Mouse (Mus musculus) hindbrain, postnatal 0 days (tissue): ENCODE data around the gene Hoxc8. TPM values are rescaled to one million over a fixed set of nuclear protein-coding genes. Genes with fewer than 3 reads are reported as not detected.

ENCODE experiments used
- ATAC-seq: fragments of 200-750 bp; cut with Nextera tagmentation; 2 replicates; pipeline ENCODE4 v1.8.0; 2017; ENCODE audit warnings: mild to moderate bottlenecking, moderate TSS enrichment, moderate library complexity
- DNase-seq: peaks from one replicate; pipeline ENCODE4 v3.0.0-alpha.2; 2015; ENCODE audit warnings: low spot score
- H3K27ac ChIP-seq: fragments of 300-500 bp; sonication (generic); 2 replicates; pipeline ENCODE4 v1.5.1; 2014; ENCODE audit warnings: mild to moderate bottlenecking
- H3K27me3 ChIP-seq: fragments of 300-500 bp; sonication (generic); 2 replicates; pipeline ENCODE4 v1.6.1; 2014; ENCODE audit warnings: low read length, mixed read lengths; ENCODE audit not compliant: insufficient read depth
- H3K36me3 ChIP-seq: fragments of 300-500 bp; sonication (generic); 2 replicates; pipeline ENCODE4 v1.6.1; 2014; ENCODE audit warnings: low read length, mixed read lengths; ENCODE audit not compliant: insufficient read depth
- H3K4me1 ChIP-seq: fragments of 300-500 bp; sonication (generic); 2 replicates; pipeline ENCODE4 v1.6.1; 2014; ENCODE audit warnings: antibody characterized with exemption, low read length, mixed read lengths; ENCODE audit not compliant: insufficient read depth
- H3K4me2 ChIP-seq: fragments of 300-500 bp; sonication (generic); 2 replicates; pipeline ENCODE4 v1.6.1; 2014; ENCODE audit warnings: low read depth, mild to moderate bottlenecking, low read length, moderate library complexity, mixed read lengths
- H3K4me3 ChIP-seq: fragments of 300-500 bp; sonication (generic); 2 replicates; pipeline ENCODE4 v1.5.1; 2014; ENCODE audit warnings: low read length
- H3K9ac ChIP-seq: fragments of 300-500 bp; sonication (generic); replicated peaks from 2 replicates; pipeline ENCODE4 v1.6.1; 2014; ENCODE audit warnings: mild to moderate bottlenecking, low read length, moderate library complexity, mixed read lengths
- H3K9me3 ChIP-seq: fragments of 300-500 bp; sonication (generic); 2 replicates; pipeline ENCODE4 v1.6.1; 2016; ENCODE audit warnings: low read length, mixed read lengths
- CTCF ChIP-seq: IDR thresholded peaks from 2 replicates; pipeline ENCODE4 v1.5.1; 2016; ENCODE audit warnings: antibody characterized with exemption, control low read depth, low read depth
- WGBS: fragments of 180-500 bp; shearing (Covaris S2); extraction: QIAGEN DNeasy Blood & Tissue Kit; methylation state at CpG from one replicate; pipeline ENCODE4 v1.1.7; 2014; 5-methylcytosine and 5-hydroxymethylcytosine counted together
- polyA plus RNA-seq: library from polyadenylated mRNA; unstranded; fragments of >200 nt; fragmentation: Nextera tagmentation; extraction: Ambion mirVana; gene quantifications from 2 replicates; pipeline ENCODE4 v1.2.1, GENCODE M21; 2015
- total RNA-seq: library from RNA; depleted of rRNA; stranded (reverse); fragments of >200 nt; gene quantifications from 2 replicates; pipeline ENCODE4 v1.2.3, GENCODE M21; 2014

The Hoxc8 gene
- total and polyA plus RNA-seq, 2 experiments from 2014 or later = 0.26 TPM; not detected in 1

- Histone ChIP-seq H3K4me2 (peak overlapping the region; percentile 51), H3K4me3 (peak overlapping the region; percentile 42), H3K9ac (peak overlapping the region; percentile 44; the same call in 1 of the 2 replicates), H3K36me3 (no peaks in the 10 kb centered on the region), H3K27ac (peak overlapping the region; percentile 66), H3K4me1 (no peaks in the 10 kb centered on the region), H3K9me3 (no peaks in the 10 kb centered on the region), H3K27me3 (peaks cover 74% of the 10 kb centered on the region)
- ATAC-seq (peak; percentile 67; the same call in 1 of the 2 replicates), DNase-seq (peak; percentile 67)
- no peak for TF ChIP-seq CTCF
- WGBS = under 1% methylated on average over 24 of the region's 24 CpGs
Observed at GRCm38 (mm10) chr15:103034043-103034806, 43.8 kb downstream of the Hoxc8 start.

GRCm38 (mm10) chr15:103034807-103035547, 44.6 kb downstream of the Hoxc8 start:
- Histone ChIP-seq H3K9ac (peak overlapping the region; percentile 44), H3K4me1 (no peaks in the 10 kb centered on the region), H3K36me3 (no peaks in the 10 kb centered on the region), H3K4me2 (peak overlapping the region; percentile 51), H3K27me3 (peaks cover 74% of the 10 kb centered on the region), H3K27ac (peak overlapping the region; percentile 60), H3K9me3 (no peaks in the 10 kb centered on the region), H3K4me3 (peak overlapping the region; percentile 42)
- no peak for TF ChIP-seq CTCF
- WGBS = under 1% methylated on average over 33 of the region's 34 CpGs
- ATAC-seq (peak; percentile 51; the same call in 1 of the 2 replicates), DNase-seq (no peak)

- Histone ChIP-seq H3K36me3 (no peaks in the 10 kb centered on the region), H3K27me3 (peaks cover 74% of the 10 kb centered on the region), H3K4me1 (no peaks in the 10 kb centered on the region), H3K4me2 (peak overlapping the region; percentile 51), H3K9me3 (no peaks in the 10 kb centered on the region), H3K4me3 (peak overlapping the region; percentile 42), H3K27ac (no peak overlapping the region), H3K9ac (peak overlapping the region; percentile 44; the same call in 1 of the 2 replicates)
- ATAC-seq = no peak
- no peak for DNase-seq
- WGBS = under 1% methylated on average over 14 of the region's 14 CpGs
- no peak for TF ChIP-seq CTCF
Observed at GRCm38 (mm10) chr15:103035548-103035881, 45.1 kb downstream of the Hoxc8 start.

GRCm38 (mm10) chr15:103037579-103037978, 47.2 kb downstream of the Hoxc8 start:
- H3K27me3 ChIP-seq = peaks cover 80% of the 10 kb centered on the region
- H3K4me3 ChIP-seq = no peak overlapping the region
- H3K4me2 ChIP-seq = peak overlapping the region; percentile 16; the same call in 1 of the 2 replicates
- no peak for TF ChIP-seq CTCF
- DNase-seq (no peak), ATAC-seq (no peak)
- no peaks in the 10 kb centered on the region for H3K36me3 ChIP-seq
- H3K9me3 ChIP-seq = no peaks in the 10 kb centered on the region
- H3K9ac ChIP-seq = no peak overlapping the region
- WGBS = 15% methylated on average over 1 of the region's 1 CpGs
- H3K27ac ChIP-seq = no peak overlapping the region
- H3K4me1 ChIP-seq = no peaks in the 10 kb centered on the region

- Histone ChIP-seq H3K36me3 (no peaks in the 10 kb centered on the region), H3K9me3 (no peaks in the 10 kb centered on the region), H3K4me3 (0 out of 2 replicates have a peak overlapping the region, but pooled peaks have one; percentile 8), H3K4me2 (peak overlapping the region; percentile 16), H3K4me1 (no peaks in the 10 kb centered on the region), H3K27ac (no peak overlapping the region), H3K27me3 (peaks cover 86% of the 10 kb centered on the region), H3K9ac (no peak overlapping the region)
- DNase-seq = no peak
- TF ChIP-seq CTCF = no peak
- 11% methylated on average over 10 of the region's 10 CpGs for WGBS
- ATAC-seq = no peak
Observed at GRCm38 (mm10) chr15:103038701-103039480, 48.5 kb downstream of the Hoxc8 start.

GRCm38 (mm10) chr15:103039609-103040008, 49.2 kb downstream of the Hoxc8 start:
- no peaks in the 10 kb centered on the region for H3K4me1 ChIP-seq
- peaks cover 86% of the 10 kb centered on the region for H3K27me3 ChIP-seq
- no peak overlapping the region for H3K27ac ChIP-seq
- no peak for TF ChIP-seq CTCF
- H3K4me3 ChIP-seq = no peak overlapping the region
- peak overlapping the region; percentile 16; the same call in 1 of the 2 replicates for H3K4me2 ChIP-seq
- 3% methylated on average over 3 of the region's 3 CpGs for WGBS
- H3K9me3 ChIP-seq = no peaks in the 10 kb centered on the region
- ATAC-seq = no peak
- peak; percentile 51 for DNase-seq
- no peak overlapping the region for H3K9ac ChIP-seq
- H3K36me3 ChIP-seq = no peaks in the 10 kb centered on the region
